Comparison of ENCODE assay signal across 13 mouse cellular contexts in genomic region chr15:91012793-91013580, GRCm38 (mm10). TPM values are rescaled to one million over a fixed set of nuclear protein-coding genes. Genes with fewer than 3 reads are reported as not detected.
DNase-seq lines count a peak whose midpoint lies in the region; ATAC-seq and TF ChIP-seq lines count a peak whose summit lies in the region.
"Had no signal": no experiment of that assay in that cellular context is flagged by ENCODE, and none has a peak within 500 bp of the region (broad histone marks: within the 10 kb centered on the region; RNA-seq: fewer than 3 reads in every experiment).

No protein-coding gene starts in this region.

- H3K27me3 ChIP-seq in lung, embryonic 14.5 days (ENCODE audit: insufficient read depth, low read length): no peaks in the 10 kb centered on the region
- no peaks in the 10 kb centered on the region for H3K27me3 ChIP-seq in hindbrain, embryonic 15.5 days
- no peaks in the 10 kb centered on the region for H3K27me3 ChIP-seq in liver, embryonic 14.5 days (ENCODE audit: control insufficient read depth, insufficient read depth, low read length)
- H3K27me3 ChIP-seq in stomach, embryonic 15.5 days (replicated peaks): no peaks in the 10 kb centered on the region
- H3K27me3 ChIP-seq: embryonic facial prominence, embryonic 15.5 days; limb, embryonic 15.5 days had no signal

- H3K9me3 ChIP-seq in lung, embryonic 14.5 days (ENCODE audit: low read depth, low read length): no peaks in the 10 kb centered on the region
- H3K9me3 ChIP-seq in hindbrain, embryonic 15.5 days: no peaks in the 10 kb centered on the region
- H3K9me3 ChIP-seq in liver, embryonic 14.5 days (ENCODE audit: control insufficient read depth, low read length): no peaks in the 10 kb centered on the region
- H3K9me3 ChIP-seq in stomach, embryonic 15.5 days: no peaks in the 10 kb centered on the region
- H3K9me3 ChIP-seq: embryonic facial prominence, embryonic 15.5 days; limb, embryonic 15.5 days had no signal

- H3K27ac ChIP-seq in lung, embryonic 14.5 days (ENCODE audit: low read depth): no peak overlapping the region
- peak overlapping the region; percentile 68 for H3K27ac ChIP-seq in hindbrain, embryonic 15.5 days (replicated peaks)
- no peak overlapping the region for H3K27ac ChIP-seq in liver, embryonic 14.5 days
- peak overlapping the region; percentile 9; the same call in 1 of the 2 replicates for H3K27ac ChIP-seq in stomach, embryonic 15.5 days
- H3K27ac ChIP-seq: embryonic facial prominence, embryonic 15.5 days; heart, adult 2 months; limb, embryonic 15.5 days had no signal

- H3K9ac ChIP-seq in lung, embryonic 14.5 days: no peak overlapping the region
- H3K9ac ChIP-seq in hindbrain, embryonic 15.5 days: no peak overlapping the region
- H3K9ac ChIP-seq in liver, embryonic 14.5 days (replicated peaks): no peak overlapping the region
- no peak overlapping the region for H3K9ac ChIP-seq in stomach, embryonic 15.5 days
- H3K9ac ChIP-seq: embryonic facial prominence, embryonic 15.5 days; limb, embryonic 15.5 days had no signal

- H3K4me3 ChIP-seq in lung, embryonic 14.5 days (ENCODE audit: low read depth, low read length): no peak overlapping the region
- H3K4me3 ChIP-seq in hindbrain, embryonic 15.5 days: no peak overlapping the region
- no peak overlapping the region for H3K4me3 ChIP-seq in liver, embryonic 14.5 days (ENCODE audit: insufficient read depth in 1 of 2, low read depth in 2 of 2, low read length in 2 of 2)
- 0 out of 2 replicates have a peak overlapping the region, but pooled peaks have one; percentile 6 for H3K4me3 ChIP-seq in stomach, embryonic 15.5 days (replicated peaks)
- H3K4me3 ChIP-seq: embryonic facial prominence, embryonic 15.5 days; heart, adult 2 months; limb, embryonic 15.5 days had no signal

- peak; percentile 14; the same call in 1 of the 2 replicates for ATAC-seq in lung, embryonic 14.5 days (ENCODE audit: insufficient read depth)
- no peak for ATAC-seq in hindbrain, embryonic 15.5 days (ENCODE audit: low FRiP score, low read depth)
- ATAC-seq in liver, embryonic 14.5 days (ENCODE audit: insufficient read depth): no peak
- ATAC-seq in stomach, embryonic 15.5 days (ENCODE audit: insufficient read depth, low FRiP score, low read depth): peak; percentile 50; the same call in 1 of the 2 replicates

- DNase-seq in lung, embryonic 14.5 days: no peak
- DNase-seq in lung, postnatal 14 days: no peak
- DNase-seq in liver, embryonic 14.5 days (ENCODE audit: low read depth in 3 of 3, low spot score in 3 of 3): no peak
- no peak for DNase-seq in adrenal gland, adult 2 months
- DNase-seq in testis, postnatal 10 days (ENCODE audit: low spot score): no peak
- no peak for DNase-seq in adrenal gland, adult (ENCODE audit: inconsistent age in 2 of 2, low spot score in 1 of 2)
- DNase-seq: cerebellum, adult 11-12 months; heart, adult 2 months; thymus, adult 2 months had no signal

- no peak for TF ChIP-seq CTCF in lung, embryonic 14.5 days (IDR thresholded peaks at IDR 0.05; ENCODE audit: low read depth)
- TF ChIP-seq CTCF in liver, embryonic 14.5 days (IDR thresholded peaks at IDR 0.05; ENCODE audit: low read depth): no peak

- TF ChIP-seq EP300 in liver, embryonic 14.5 days (IDR thresholded peaks at IDR 0.05; ENCODE audit: low read depth): no peak

- no peak overlapping the region for H3K4me2 ChIP-seq in lung, embryonic 14.5 days
- H3K4me2 ChIP-seq in hindbrain, embryonic 15.5 days: 0 out of 2 replicates have a peak overlapping the region, but pooled peaks have one; percentile 11
- peak overlapping the region; percentile 8; the same call in 1 of the 2 replicates for H3K4me2 ChIP-seq in liver, embryonic 14.5 days (ENCODE audit: low read depth)
- peak overlapping the region; percentile 10; the same call in 1 of the 2 replicates for H3K4me2 ChIP-seq in stomach, embryonic 15.5 days
- H3K4me2 ChIP-seq: embryonic facial prominence, embryonic 15.5 days; limb, embryonic 15.5 days had no signal

- no peaks in the 10 kb centered on the region for H3K4me1 ChIP-seq in lung, embryonic 14.5 days (ENCODE audit: insufficient read depth)
- H3K4me1 ChIP-seq in hindbrain, embryonic 15.5 days (replicated peaks): peaks cover 56% of the 10 kb centered on the region
- H3K4me1 ChIP-seq in liver, embryonic 14.5 days (replicated peaks; ENCODE audit: control insufficient read depth in 2 of 2, insufficient read depth in 2 of 2, low read length in 1 of 2): no peaks in the 10 kb centered on the region
- peaks cover 7% of the 10 kb centered on the region; the same call in 1 of the 2 replicates for H3K4me1 ChIP-seq in stomach, embryonic 15.5 days

- no peaks in the 10 kb centered on the region for H3K36me3 ChIP-seq in lung, embryonic 14.5 days (ENCODE audit: insufficient read depth)
- no peaks in the 10 kb centered on the region for H3K36me3 ChIP-seq in hindbrain, embryonic 15.5 days
- H3K36me3 ChIP-seq in liver, embryonic 14.5 days (replicated peaks; ENCODE audit: control insufficient read depth, insufficient read depth, low read depth): no peaks in the 10 kb centered on the region
- no peaks in the 10 kb centered on the region for H3K36me3 ChIP-seq in stomach, embryonic 15.5 days
- H3K36me3 ChIP-seq: embryonic facial prominence, embryonic 15.5 days; limb, embryonic 15.5 days had no signal

- 16% methylated on average over 6 of the region's 6 CpGs for WGBS in lung, embryonic 14.5 days
- 7% methylated on average over 6 of the region's 6 CpGs for WGBS in hindbrain, embryonic 15.5 days
- WGBS in liver, embryonic 14.5 days (ENCODE audit: insufficient replicate concordance): 23% methylated on average over 6 of the region's 6 CpGs
- 30% methylated on average over 6 of the region's 6 CpGs for WGBS in stomach, embryonic 15.5 days

RNA-seq across cellular contexts. Expression of gene Kif21a, which starts 36.8 kb away (rescaled TPM):
- 6.7 and 7.5 TPM in 2 replicates for polyA plus RNA-seq in lung, embryonic 14.5 days (2014; fragmentation: Nextera tagmentation; extraction: Ambion mirVana)
- 42.8 and 47.5 TPM in 2 replicates for polyA plus RNA-seq in hindbrain, embryonic 15.5 days (2015; fragmentation: Nextera tagmentation; extraction: Ambion mirVana)
- polyA plus RNA-seq in liver, embryonic 14.5 days (2012; rRNA removed): 2.1 and 3.0 TPM in 2 replicates
- 1.8 and 1.9 TPM in 2 replicates for polyA plus RNA-seq in liver, embryonic 14.5 days (2014; fragmentation: Nextera tagmentation; extraction: Ambion mirVana)
- 16.3 and 18.3 TPM in 2 replicates for polyA plus RNA-seq in stomach, embryonic 15.5 days (2015; fragmentation: Nextera tagmentation; extraction: Ambion mirVana)
- 10 to 100 TPM; 18.0 to 19.5 TPM for total RNA-seq in adrenal gland, adult 2 months (2021)
- 1.8 and 2.3 TPM in 2 replicates for polyA plus RNA-seq in adrenal gland, adult 2 months (2012; rRNA removed)

Comparison
In these comparisons a context has a peak if more than half of its experiments do, and no peak if none do; other contexts are left out.
1. ATAC-seq: peak in lung, embryonic 14.5 days (single experiment) and stomach, embryonic 15.5 days (single experiment); none in hindbrain, embryonic 15.5 days (single experiment) and liver, embryonic 14.5 days (single experiment).
2. H3K27ac ChIP-seq: peak in hindbrain, embryonic 15.5 days (single experiment) and stomach, embryonic 15.5 days (single experiment); none in lung, embryonic 14.5 days (single experiment) and liver, embryonic 14.5 days (single experiment).